Mouse (Mus musculus): ENCODE data around the gene Emilin3.

DNA sequence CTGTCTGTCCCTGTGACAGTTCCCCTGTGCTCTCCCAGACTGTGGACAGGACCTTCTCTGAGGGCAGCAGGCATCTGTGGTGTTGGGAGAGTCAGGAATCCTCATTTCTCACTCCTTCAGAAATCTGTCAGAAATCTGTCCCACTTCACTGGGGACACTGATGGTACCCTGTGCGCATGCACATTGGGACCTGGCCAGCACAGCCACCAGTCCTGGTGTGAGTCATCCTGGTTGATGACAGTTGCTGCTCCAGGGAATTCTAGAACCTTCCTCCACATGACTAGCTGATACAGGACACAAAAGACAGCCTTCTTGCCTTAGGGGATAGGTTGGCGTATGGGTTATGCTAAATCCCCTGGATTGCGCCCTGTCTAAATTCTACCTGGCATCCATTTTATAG is 5.2 kb upstream of the Emilin3 start:
- TF ChIP-seq CTCF (IDR thresholded peaks at IDR 0.05; ENCODE audit: low read depth) (no peak), EP300 (IDR thresholded peaks at IDR 0.05; ENCODE audit: low read depth) (no peak)
